Mouse (Mus musculus) common myeloid progenitor, adult 5-6 weeks (primary cell): ENCODE results near the gene Trpv2. TPM values are rescaled to one million over a fixed set of nuclear protein-coding genes. Genes with fewer than 3 reads are reported as not detected.

Source experiments
- ATAC-seq: replicated peaks from 2 replicates; pipeline ENCODE4 v1.8.0; 2016; ENCODE audit warnings: low read depth, mild to moderate bottlenecking, moderate TSS enrichment, inconsistent platforms; ENCODE audit not compliant: poor library complexity, severe bottlenecking
- total RNA-seq: library from RNA; stranded (forward); fragments of 200-1000, 187-1606 nt; gene quantifications from 2 replicates; pipeline ENCODE4 v1.2.3, GENCODE M21; 2017

The Trpv2 gene
- total RNA-seq, 1 experiment from 2014 or later, result 15.9 TPM

GRCm38 (mm10) chr11:62621586-62622283 lies 47.4 kb downstream of the Trpv2 start:
- peak; percentile 51 for ATAC-seq

GRCm38 (mm10) chr11:62622850-62623249 lies 48.6 kb downstream of the Trpv2 start:
- ATAC-seq, result no peak

GRCm38 (mm10) chr11:62624341-62625291 lies 50.3 kb downstream of the Trpv2 start:
- peak; percentile 61 for ATAC-seq

GRCm38 (mm10) chr11:62629352-62630224 lies 55.3 kb downstream of the Trpv2 start:
- ATAC-seq, result peak; percentile 53; the same call in 1 of the 2 replicates

- no peak; the same call in 1 of the 2 replicates for ATAC-seq
These were observed 56.0 kb downstream of the Trpv2 start for GRCm38 (mm10) chr11:62630225-62630821.

GRCm38 (mm10) chr11:62631138-62631537 lies 56.9 kb downstream of the Trpv2 start:
- ATAC-seq, result no peak

- ATAC-seq, result no peak
These were observed 61.1 kb downstream of the Trpv2 start for GRCm38 (mm10) chr11:62635406-62635805.

- ATAC-seq, result no peak
These were observed 62.0 kb downstream of the Trpv2 start for GRCm38 (mm10) chr11:62636105-62636839.

GRCm38 (mm10) chr11:62636840-62637221 lies 62.5 kb downstream of the Trpv2 start:
- ATAC-seq, result no peak

- ATAC-seq, result no peak; the same call in 1 of the 2 replicates
These were observed 63.1 kb downstream of the Trpv2 start for GRCm38 (mm10) chr11:62637401-62637800.

GRCm38 (mm10) chr11:62637806-62638205 lies 63.5 kb downstream of the Trpv2 start:
- no peak for ATAC-seq

- ATAC-seq, result no peak
These were observed 64.1 kb downstream of the Trpv2 start for GRCm38 (mm10) chr11:62638402-62638801.

GRCm38 (mm10) chr11:62640378-62640777 lies 66.1 kb downstream of the Trpv2 start:
- no peak for ATAC-seq

GRCm38 (mm10) chr11:62642023-62642844 lies 67.9 kb downstream of the Trpv2 start:
- ATAC-seq, result no peak

- ATAC-seq, result peak; percentile 26
These were observed 68.8 kb downstream of the Trpv2 start for GRCm38 (mm10) chr11:62643011-62643631.

- ATAC-seq, result no peak
These were observed 69.5 kb downstream of the Trpv2 start for GRCm38 (mm10) chr11:62643681-62644363.
